Mouse (Mus musculus) stomach, embryonic 14.5 days (tissue): ENCODE results near the gene Kif16b. TPM values are rescaled to one million over a fixed set of nuclear protein-coding genes. Genes with fewer than 3 reads are reported as not detected.
A peak's percentile ranks its signal among the peaks of the same experiment; 100 is the strongest.

Source experiments
- ATAC-seq: fragments of 200-750 bp; cut with Nextera tagmentation; 2 replicates; pipeline ENCODE4 v1.8.0; 2017; ENCODE audit warnings: low read depth, moderate TSS enrichment; ENCODE audit not compliant: insufficient number of reproducible peaks, insufficient read depth, low FRiP score
- H3K27ac ChIP-seq: fragments of 300-500 bp; sonication (generic); 2 replicates; pipeline ENCODE4 v1.5.1; 2014; ENCODE audit warnings: mild to moderate bottlenecking, low read length, moderate library complexity, mixed read lengths
- H3K27me3 ChIP-seq: fragments of 300-500 bp; sonication (generic); 2 replicates; pipeline ENCODE4 v1.6.1; 2014; ENCODE audit warnings: low read length, control low read depth, mixed read lengths; ENCODE audit not compliant: control insufficient read depth, insufficient read depth
- H3K36me3 ChIP-seq: fragments of 300-500 bp; sonication (generic); 2 replicates; pipeline ENCODE4 v1.6.1; 2014; ENCODE audit warnings: mild to moderate bottlenecking, control low read depth, low read length, moderate library complexity, mixed read lengths; ENCODE audit not compliant: control insufficient read depth, insufficient read depth
- H3K4me1 ChIP-seq: fragments of 300-500 bp; sonication (generic); 2 replicates; pipeline ENCODE4 v1.6.1; 2014; ENCODE audit warnings: low read length, control low read depth, mixed read lengths; ENCODE audit not compliant: control insufficient read depth, insufficient read depth
- H3K4me2 ChIP-seq: fragments of 300-500 bp; sonication (generic); replicated peaks from 2 replicates; pipeline ENCODE4 v1.6.1; 2014; ENCODE audit warnings: low read depth, low read length, control low read depth
- H3K4me3 ChIP-seq: fragments of 300-500 bp; sonication (generic); 2 replicates; pipeline ENCODE4 v1.5.1; 2014; ENCODE audit warnings: low read depth, low read length, control low read depth
- H3K9ac ChIP-seq: fragments of 300-500 bp; sonication (generic); replicated peaks from 2 replicates; pipeline ENCODE4 v1.6.1; 2014; ENCODE audit warnings: low read depth, mild to moderate bottlenecking, control low read depth, low read length, moderate library complexity, mixed read lengths
- H3K9me3 ChIP-seq: fragments of 300-500 bp; sonication (generic); 2 replicates; pipeline ENCODE4 v1.6.1; 2016; ENCODE audit warnings: low read depth, low read length, control low read depth; ENCODE audit not compliant: control insufficient read depth
- WGBS: fragments of 180-500 bp; shearing (Covaris S2); extraction: QIAGEN DNeasy Blood & Tissue Kit; methylation state at CpG from one replicate; pipeline ENCODE4 v1.1.7; 2014; 5-methylcytosine and 5-hydroxymethylcytosine counted together
- polyA plus RNA-seq: library from polyadenylated mRNA; unstranded; fragments of >200 nt; fragmentation: Nextera tagmentation; extraction: Ambion mirVana; gene quantifications from 2 replicates; pipeline ENCODE4 v1.2.1, GENCODE M21; 2014

Gene Kif16b
- polyA plus RNA-seq, 1 experiment from 2014 or later: 13.5 TPM

DNA sequence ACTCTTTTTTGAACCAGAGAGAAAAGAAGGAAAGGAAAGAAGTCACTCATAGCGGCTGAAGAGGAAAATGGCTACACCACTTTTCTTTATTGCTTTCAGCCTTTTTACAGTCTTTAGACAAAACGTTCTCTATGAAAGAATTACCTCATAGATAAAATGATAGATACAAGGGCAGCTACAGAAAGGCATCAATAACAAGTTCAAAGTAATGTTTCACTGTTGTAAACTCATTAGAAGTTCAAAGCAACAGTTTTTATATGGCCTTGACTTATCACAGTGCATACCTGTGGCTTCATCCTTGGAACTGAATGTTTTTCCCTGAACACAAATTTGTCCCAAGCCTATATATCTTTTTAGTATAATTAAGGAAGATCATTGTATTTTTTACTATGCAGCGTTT, 62.6 kb downstream of the Kif16b start:
- no peak for ATAC-seq
- H3K27me3 ChIP-seq: no peaks in the 10 kb centered on the region
- H3K4me3 ChIP-seq: no peak overlapping the region
- H3K27ac ChIP-seq: peak overlapping the region; percentile 81; the same call in 1 of the 2 replicates
- WGBS: 54% methylated on average over 3 of the region's 3 CpGs
- no peaks in the 10 kb centered on the region for H3K9me3 ChIP-seq
- no peaks in the 10 kb centered on the region for H3K4me1 ChIP-seq
- H3K9ac ChIP-seq: no peak overlapping the region
- H3K36me3 ChIP-seq: no peaks in the 10 kb centered on the region
- H3K4me2 ChIP-seq: no peak overlapping the region

DNA sequence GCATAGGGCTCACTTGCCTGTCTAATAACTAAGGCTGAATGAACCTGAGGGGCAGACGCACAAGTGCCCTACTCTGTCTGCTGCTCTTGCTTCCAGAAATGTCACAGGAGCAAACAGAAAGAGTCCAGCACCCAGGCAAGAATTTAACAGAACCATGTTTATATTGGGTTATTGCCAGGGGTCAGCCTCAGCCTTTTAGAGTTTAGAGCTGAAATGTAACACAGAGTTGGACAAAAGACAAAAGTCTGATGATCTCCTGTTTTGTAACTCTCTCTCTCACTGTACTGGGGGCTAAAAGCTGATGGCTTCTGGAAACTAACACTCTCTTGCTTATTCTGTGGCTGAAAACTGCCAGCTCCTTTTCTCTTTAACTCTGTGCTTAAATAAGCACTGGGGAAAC, 63.2 kb downstream of the Kif16b start:
- H3K4me3 ChIP-seq: no peak overlapping the region
- peak overlapping the region; percentile 81; the same call in 1 of the 2 replicates for H3K27ac ChIP-seq
- H3K4me1 ChIP-seq: no peaks in the 10 kb centered on the region
- no peak overlapping the region for H3K4me2 ChIP-seq
- H3K9ac ChIP-seq: no peak overlapping the region
- ATAC-seq: peak; percentile 83; the same call in 1 of the 2 replicates
- no peaks in the 10 kb centered on the region for H3K36me3 ChIP-seq
- WGBS: 45% methylated on average over 1 of the region's 1 CpGs
- H3K27me3 ChIP-seq: no peaks in the 10 kb centered on the region
- no peaks in the 10 kb centered on the region for H3K9me3 ChIP-seq

DNA sequence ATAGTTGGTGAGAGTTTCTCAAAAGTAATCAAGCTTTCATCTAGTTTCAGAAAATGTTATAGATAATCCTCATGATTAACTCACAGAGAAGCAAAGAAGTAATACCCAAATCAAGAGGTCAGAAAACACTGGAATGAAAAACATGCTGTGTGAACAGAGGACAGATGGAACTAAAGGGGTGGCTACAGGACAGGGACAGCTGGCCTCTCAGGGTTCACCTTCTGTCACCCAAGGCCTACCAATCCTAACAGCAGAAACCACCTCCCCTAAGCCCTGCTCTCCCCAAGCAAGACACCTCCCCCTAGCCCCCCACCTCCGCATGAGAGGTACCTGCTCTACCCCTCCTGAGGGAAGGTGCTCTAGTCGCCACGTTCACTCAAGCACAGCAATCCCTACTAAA, 66.6 kb downstream of the Kif16b start:
- H3K4me1 ChIP-seq: no peaks in the 10 kb centered on the region
- ATAC-seq: no peak
- no peaks in the 10 kb centered on the region; the same call in 1 of the 2 replicates for H3K36me3 ChIP-seq
- H3K27me3 ChIP-seq: no peaks in the 10 kb centered on the region
- 74% methylated on average over 3 of the region's 3 CpGs for WGBS
- no peak overlapping the region for H3K4me3 ChIP-seq
- no peak overlapping the region for H3K4me2 ChIP-seq
- no peaks in the 10 kb centered on the region for H3K9me3 ChIP-seq
- H3K27ac ChIP-seq: no peak overlapping the region
- no peak overlapping the region for H3K9ac ChIP-seq

DNA sequence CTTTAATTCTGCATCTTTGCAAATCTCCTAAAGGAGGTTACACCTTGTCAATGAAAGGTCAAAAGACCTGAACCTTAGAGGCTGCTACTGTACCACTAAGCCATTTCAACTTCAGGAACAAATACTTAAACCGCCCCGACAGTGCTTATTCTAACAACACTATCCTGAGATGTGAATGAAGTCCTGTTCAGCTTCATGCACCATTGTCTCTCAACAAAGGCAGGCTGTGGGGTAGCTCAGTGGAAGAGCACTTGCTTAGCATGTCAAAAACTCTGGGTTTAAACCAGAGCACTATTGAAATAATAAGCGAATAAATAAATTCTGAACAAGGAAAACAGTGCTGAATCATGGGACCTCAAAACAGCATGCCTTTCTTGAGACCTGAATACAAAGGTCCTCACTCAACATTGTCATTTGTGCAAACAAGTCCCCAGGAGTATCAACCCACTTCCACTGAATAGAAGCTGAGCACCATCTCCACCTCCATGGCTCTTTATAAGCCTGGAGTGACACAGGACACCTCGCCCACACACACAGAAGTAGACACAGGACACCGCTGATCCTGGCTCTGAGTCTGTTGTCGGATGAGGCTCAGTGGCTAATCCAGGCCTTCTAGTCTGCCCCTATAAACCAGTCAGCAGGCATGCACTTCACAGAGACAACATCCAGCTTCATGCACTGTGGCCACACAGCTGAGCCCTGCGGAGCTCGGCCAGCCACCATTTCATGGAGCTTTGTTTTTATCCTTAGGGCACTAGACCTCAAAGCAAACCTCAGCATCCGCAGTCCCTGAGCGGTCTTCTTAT, 68.5 kb downstream of the Kif16b start:
- Histone ChIP-seq H3K4me2 (no peak overlapping the region), H3K27me3 (no peaks in the 10 kb centered on the region), H3K27ac (peak overlapping the region; percentile 44; the same call in 1 of the 2 replicates), H3K9ac (no peak overlapping the region), H3K9me3 (no peaks in the 10 kb centered on the region), H3K4me1 (no peaks in the 10 kb centered on the region), H3K36me3 (no peaks in the 10 kb centered on the region; the same call in 1 of the 2 replicates), H3K4me3 (no peak overlapping the region)
- 58% methylated on average over 10 of the region's 10 CpGs for WGBS
- peak; percentile 38; the same call in 1 of the 2 replicates for ATAC-seq

DNA sequence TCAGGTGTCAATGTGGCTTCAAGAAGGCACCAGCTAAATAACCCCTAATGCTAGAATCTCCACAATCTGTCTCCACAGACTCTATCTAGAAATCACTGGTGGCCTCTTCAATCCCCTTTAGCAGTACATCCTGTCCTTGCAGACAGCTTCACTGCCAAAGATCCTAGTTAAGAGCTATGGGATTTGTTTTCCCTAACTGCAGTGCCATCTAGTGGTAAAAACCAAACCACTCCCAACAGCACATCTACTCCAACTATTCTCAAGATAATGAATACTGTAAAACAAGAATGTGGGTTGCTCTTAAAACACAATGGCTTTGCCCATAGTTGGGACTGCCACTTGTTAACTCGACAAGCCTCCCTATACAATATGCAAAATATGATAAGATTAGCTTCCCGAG, 88.3 kb downstream of the Kif16b start:
- H3K4me3 ChIP-seq: no peak overlapping the region
- no peaks in the 10 kb centered on the region for H3K4me1 ChIP-seq
- H3K27me3 ChIP-seq: no peaks in the 10 kb centered on the region
- 37% methylated on average over 2 of the region's 2 CpGs for WGBS
- H3K9ac ChIP-seq: no peak overlapping the region
- no peaks in the 10 kb centered on the region for H3K36me3 ChIP-seq
- no peaks in the 10 kb centered on the region for H3K9me3 ChIP-seq
- no peak overlapping the region for H3K4me2 ChIP-seq
- peak; percentile 63; the same call in 1 of the 2 replicates for ATAC-seq
- no peak overlapping the region for H3K27ac ChIP-seq

DNA sequence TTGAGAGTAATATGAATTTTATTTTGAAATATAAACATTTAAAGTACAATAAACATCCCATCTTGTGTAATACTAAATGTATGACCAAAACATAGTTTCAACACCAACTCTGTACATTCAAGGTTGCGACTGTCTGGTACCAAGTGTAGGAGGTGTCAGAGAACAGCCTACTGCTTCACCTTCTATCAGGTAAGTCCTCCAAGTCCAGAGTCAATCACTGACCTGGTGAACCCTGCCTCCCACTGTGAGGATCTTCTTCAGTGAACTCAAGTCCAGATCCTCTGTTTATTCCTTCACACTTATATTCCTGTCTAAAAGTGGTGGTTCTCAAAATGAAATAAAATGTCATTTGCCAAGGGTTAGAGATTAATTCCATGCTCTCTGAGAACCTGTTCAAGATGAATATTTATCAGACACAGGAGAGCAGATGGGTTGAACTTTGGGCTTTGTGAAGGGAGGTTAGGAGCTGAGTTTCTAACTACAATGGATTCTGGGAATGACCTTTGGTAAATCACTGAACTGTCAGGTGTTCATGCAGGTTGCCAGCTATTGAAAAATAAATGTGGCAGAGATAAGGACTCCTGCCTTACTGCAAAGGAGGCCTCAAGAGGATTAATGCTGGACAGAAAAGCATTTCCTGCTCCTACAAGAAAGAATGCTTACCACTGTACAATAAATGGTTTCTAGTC, 97.4 kb downstream of the Kif16b start:
- no peaks in the 10 kb centered on the region for H3K9me3 ChIP-seq
- H3K36me3 ChIP-seq: no peaks in the 10 kb centered on the region
- ATAC-seq: no peak
- H3K27ac ChIP-seq: no peak overlapping the region
- H3K4me1 ChIP-seq: no peaks in the 10 kb centered on the region
- 97% methylated on average over 1 of the region's 1 CpGs for WGBS
- H3K4me3 ChIP-seq: no peak overlapping the region
- no peak overlapping the region for H3K9ac ChIP-seq
- no peaks in the 10 kb centered on the region for H3K27me3 ChIP-seq
- H3K4me2 ChIP-seq: no peak overlapping the region

DNA sequence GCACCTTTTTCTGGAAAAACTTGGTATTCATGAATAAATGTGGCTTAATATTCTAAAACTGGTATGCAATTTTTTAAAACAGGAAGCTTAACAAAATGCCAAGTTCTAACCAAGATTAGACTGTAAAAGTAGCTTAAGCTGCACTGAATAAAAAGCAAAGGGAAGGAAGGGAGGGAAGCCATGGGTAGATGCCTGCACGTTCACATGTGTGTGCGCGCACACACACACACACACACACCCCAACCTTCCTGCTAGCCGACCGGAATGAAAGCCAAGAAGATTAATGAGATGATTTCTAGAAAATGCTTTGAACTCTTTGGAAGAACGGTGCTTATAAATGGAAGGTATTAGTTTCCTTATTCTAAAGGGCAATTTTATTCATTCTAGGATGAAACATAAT, 104.0 kb downstream of the Kif16b start:
- H3K27ac ChIP-seq: no peak overlapping the region
- WGBS: 34% methylated on average over 6 of the region's 6 CpGs
- H3K4me2 ChIP-seq: no peak overlapping the region
- H3K27me3 ChIP-seq: no peaks in the 10 kb centered on the region
- H3K9me3 ChIP-seq: no peaks in the 10 kb centered on the region
- ATAC-seq: no peak
- no peaks in the 10 kb centered on the region for H3K4me1 ChIP-seq
- no peak overlapping the region for H3K4me3 ChIP-seq
- no peak overlapping the region for H3K9ac ChIP-seq
- no peaks in the 10 kb centered on the region for H3K36me3 ChIP-seq

GRCm38 (mm10) chr2:142775358-142775757, 126.0 kb downstream of the Kif16b start:
- H3K9ac ChIP-seq: no peak overlapping the region
- WGBS: 63% methylated on average over 1 of the region's 1 CpGs
- H3K4me2 ChIP-seq: no peak overlapping the region
- H3K4me1 ChIP-seq: no peaks in the 10 kb centered on the region
- H3K27ac ChIP-seq: no peak overlapping the region
- no peaks in the 10 kb centered on the region for H3K27me3 ChIP-seq
- H3K36me3 ChIP-seq: no peaks in the 10 kb centered on the region
- no peak for ATAC-seq
- H3K4me3 ChIP-seq: no peak overlapping the region
- no peaks in the 10 kb centered on the region for H3K9me3 ChIP-seq
